Mouse (Mus musculus) heart, postnatal 0 days (tissue): Measurements from ENCODE around the gene Arpc1b. TPM values are rescaled to one million over a fixed set of nuclear protein-coding genes. Genes with fewer than 3 reads are reported as not detected.

Experiments used
- ATAC-seq: fragments of 200-750 bp; cut with Nextera tagmentation; 2 replicates; pipeline ENCODE4 v1.8.0; 2017; ENCODE audit warnings: low read depth, moderate number of reproducible peaks, moderate library complexity; ENCODE audit not compliant: insufficient read depth
- DNase-seq: peaks from one replicate; pipeline ENCODE4 v3.0.0-alpha.2; 2016; ENCODE audit warnings: low spot score
- H3K27ac ChIP-seq: fragments of 300-500 bp; sonication (generic); 2 replicates; pipeline ENCODE4 v1.5.1; 2014; ENCODE audit warnings: low read depth, mild to moderate bottlenecking
- H3K27me3 ChIP-seq: fragments of 300-500 bp; sonication (generic); 2 replicates; pipeline ENCODE4 v1.6.1; 2014; ENCODE audit warnings: low read length, mixed read lengths; ENCODE audit not compliant: control insufficient read depth, insufficient read depth
- H3K36me3 ChIP-seq: fragments of 300-500 bp; sonication (generic); replicated peaks from 2 replicates; pipeline ENCODE4 v1.6.1; 2014; ENCODE audit warnings: low read length, mixed read lengths; ENCODE audit not compliant: control insufficient read depth, insufficient read depth
- H3K4me1 ChIP-seq: fragments of 300-500 bp; sonication (generic); 2 replicates; pipeline ENCODE4 v1.6.1; 2014; ENCODE audit warnings: antibody characterized with exemption; ENCODE audit not compliant: control insufficient read depth, insufficient read depth
- H3K4me2 ChIP-seq: fragments of 300-500 bp; sonication (generic); 2 replicates; pipeline ENCODE4 v1.6.1; 2014; ENCODE audit warnings: low read depth, mild to moderate bottlenecking, low read length, moderate library complexity
- H3K4me3 ChIP-seq: fragments of 300-500 bp; sonication (generic); 2 replicates; pipeline ENCODE4 v1.5.1; 2014; ENCODE audit warnings: low read depth, low read length
- H3K9ac ChIP-seq: fragments of 300-500 bp; sonication (generic); replicated peaks from 2 replicates; pipeline ENCODE4 v1.6.1; 2014; ENCODE audit warnings: low read depth, low read length, mixed read lengths
- H3K9me3 ChIP-seq: fragments of 300-500 bp; sonication (generic); replicated peaks from 2 replicates; pipeline ENCODE4 v1.6.1; 2016; ENCODE audit warnings: low read length; ENCODE audit not compliant: control insufficient read depth
- CTCF ChIP-seq: IDR thresholded peaks from 2 replicates; pipeline ENCODE4 v1.5.1; 2016; ENCODE audit warnings: antibody characterized with exemption, control low read depth, low read depth
- EP300 ChIP-seq: IDR thresholded peaks from 2 replicates; pipeline ENCODE4 v1.6.1; 2016; ENCODE audit warnings: antibody characterized with exemption, low read depth
- WGBS: fragments of 180-500 bp; shearing (Covaris S2); extraction: QIAGEN DNeasy Blood & Tissue Kit; methylation state at CpG from one replicate; pipeline ENCODE4 v1.1.7; 2014; 5-methylcytosine and 5-hydroxymethylcytosine counted together
- polyA plus RNA-seq: library from polyadenylated mRNA; unstranded; fragments of >200 nt; fragmentation: Nextera tagmentation; extraction: Ambion mirVana; gene quantifications from 2 replicates; pipeline ENCODE4 v1.2.1, GENCODE M21; 2015
- total RNA-seq: library from RNA; depleted of rRNA; stranded (reverse); fragments of >200 nt; gene quantifications from 2 replicates; pipeline ENCODE4 v1.2.3, GENCODE M21; 2014; ENCODE audit warnings: low replicate concordance; rRNA removed

Gene Arpc1b
- total and polyA plus RNA-seq, 2 experiments from 2014 or later: 179 to 267 TPM

- TF ChIP-seq EP300 (no peak), CTCF (no peak)
- Histone ChIP-seq H3K4me2 (peak overlapping the region; percentile 46), H3K9ac (peak overlapping the region; percentile 35; the same call in 1 of the 2 replicates)
Observed at GRCm38 (mm10) chr5:145165184-145165583, 51.2 kb downstream of the Arpc1b start.

DNA sequence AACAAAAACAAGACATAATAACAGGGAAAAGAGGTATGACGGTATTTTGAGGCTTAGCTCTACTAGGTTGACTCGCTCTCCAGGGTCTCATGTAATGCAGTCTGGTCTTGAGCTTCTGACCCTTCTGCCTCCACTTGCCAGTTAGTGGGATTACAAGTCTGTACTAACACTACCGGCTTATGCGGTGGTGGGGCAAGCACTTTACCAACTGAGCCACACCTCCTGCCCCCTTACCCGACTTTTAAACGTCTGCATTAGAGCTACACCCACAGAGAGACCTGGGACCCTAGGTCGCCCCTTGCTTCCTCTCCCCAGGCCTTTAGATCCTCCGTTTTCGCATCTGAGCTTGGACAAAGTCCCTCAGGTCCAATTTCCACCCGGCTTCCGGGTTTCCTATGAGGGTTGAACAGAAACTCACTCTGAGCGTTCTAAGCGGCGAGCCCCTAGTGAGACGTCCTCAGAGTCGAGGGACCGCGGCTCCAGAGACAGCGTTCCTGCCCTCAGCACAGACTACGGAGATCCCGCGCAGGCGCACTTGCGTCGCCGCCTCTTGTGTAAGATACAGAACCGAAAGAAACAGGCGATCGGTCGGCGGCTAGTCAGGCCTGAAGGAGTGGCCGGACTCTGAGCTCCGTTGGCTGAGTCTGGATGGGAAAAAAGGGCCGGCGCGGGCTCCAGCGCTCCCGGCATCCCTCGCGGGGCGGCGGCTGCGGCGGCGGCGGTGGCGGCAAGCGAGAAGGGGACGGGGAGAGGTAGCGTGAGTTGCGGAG, 52.7 kb downstream of the Arpc1b start, which contains the start of the genes Ptcd1 and Cpsf4:
Ptcd1 (minus strand) TSS at position 573 of the 770 bp plus-strand sequence.
Cpsf4 (plus strand) TSS at position 678 of the 770 bp plus-strand sequence.
- peak within 1 kb of the TSS; percentile 79 for H3K4me3 ChIP-seq
- peaks cover 32% of the 10 kb centered on the region for H3K36me3 ChIP-seq
- DNase-seq (peak; percentile 97), ATAC-seq (peak; percentile 93)
- no peaks in the 10 kb centered on the region for H3K27me3 ChIP-seq
- no peaks in the 10 kb centered on the region for H3K9me3 ChIP-seq
- WGBS: under 1% methylated on average over 47 of the region's 51 CpGs
- peaks cover 24% of the 10 kb centered on the region for H3K4me1 ChIP-seq
- peak within 1 kb of the TSS; percentile 94 for H3K9ac ChIP-seq
- H3K27ac ChIP-seq: peak within 1 kb of the TSS; percentile 79
- TF ChIP-seq EP300: peak; percentile 81; the same call in 1 of the 2 replicates
- no peak for TF ChIP-seq CTCF
- peak within 1 kb of the TSS; percentile 81 for H3K4me2 ChIP-seq

More at GRCm38 (mm10) chr5:145165184-145165583, 51.2 kb downstream of the Arpc1b start:
- Histone ChIP-seq H3K27ac (peak overlapping the region; percentile 70), H3K36me3 (peaks cover 29% of the 10 kb centered on the region; the same call in 1 of the 2 replicates), H3K4me1 (peaks cover 24% of the 10 kb centered on the region), H3K27me3 (no peaks in the 10 kb centered on the region), H3K9me3 (no peaks in the 10 kb centered on the region), H3K4me3 (peak overlapping the region; percentile 12; the same call in 1 of the 2 replicates)
- DNase-seq (no peak), ATAC-seq (no peak)
- 74% methylated on average over 15 of the region's 15 CpGs for WGBS

- H3K9me3 ChIP-seq: no peaks in the 10 kb centered on the region
- H3K27me3 ChIP-seq: no peaks in the 10 kb centered on the region
- H3K27ac ChIP-seq: peak overlapping the region; percentile 68
- H3K4me3 ChIP-seq: peak overlapping the region; percentile 79
- H3K4me1 ChIP-seq: peaks cover 24% of the 10 kb centered on the region
- WGBS: under 1% methylated on average over 27 of the region's 28 CpGs
- H3K9ac ChIP-seq: peak overlapping the region; percentile 94
- H3K4me2 ChIP-seq: peak overlapping the region; percentile 81
- DNase-seq (no peak), ATAC-seq (peak; percentile 7; the same call in 1 of the 2 replicates)
- TF ChIP-seq EP300 (peak; percentile 3; the same call in 1 of the 2 replicates), CTCF (no peak)
- peaks cover 33% of the 10 kb centered on the region for H3K36me3 ChIP-seq
Observed at GRCm38 (mm10) chr5:145167306-145167661, 53.3 kb downstream of the Arpc1b start.

GRCm38 (mm10) chr5:145178461-145178980, 64.5 kb downstream of the Arpc1b start:
- H3K9me3 ChIP-seq: no peaks in the 10 kb centered on the region
- no peak overlapping the region for H3K4me3 ChIP-seq
- WGBS: 85% methylated on average over 18 of the region's 18 CpGs
- no peaks in the 10 kb centered on the region for H3K27me3 ChIP-seq
- no peaks in the 10 kb centered on the region for H3K4me1 ChIP-seq
- no peak overlapping the region for H3K4me2 ChIP-seq
- no peak overlapping the region for H3K27ac ChIP-seq
- DNase-seq: no peak
- H3K36me3 ChIP-seq: peaks cover 94% of the 10 kb centered on the region
- H3K9ac ChIP-seq: no peak overlapping the region
- no peak for ATAC-seq
- no peak for TF ChIP-seq CTCF
- no peak for TF ChIP-seq EP300

Other genes starting within 250 kb of the Arpc1b start
- 21.3 and 29.9 TPM in 2 replicates for gene Smurf1, start 148.4 kb upstream of the Arpc1b start, total RNA-seq
- 7.0 and 9.1 TPM in 2 replicates for gene Smurf1, start 148.4 kb upstream of the Arpc1b start, polyA plus RNA-seq
- not detected in 2 replicates for gene Gm4871, start 81.5 kb upstream of the Arpc1b start, total RNA-seq
- gene Gm4871, start 81.5 kb upstream of the Arpc1b start, polyA plus RNA-seq: not detected in 2 replicates
- gene 1700018F24Rik, start 71.2 kb upstream of the Arpc1b start, total RNA-seq: not detected in 2 replicates
- gene 1700018F24Rik, start 71.2 kb upstream of the Arpc1b start, polyA plus RNA-seq: not detected in 2 replicates
- gene Arpc1a, start 30.4 kb upstream of the Arpc1b start, total RNA-seq: 64.7 and 73.5 TPM in 2 replicates
- 82.0 and 83.5 TPM in 2 replicates for gene Arpc1a, start 30.4 kb upstream of the Arpc1b start, polyA plus RNA-seq
- gene Kpna7, start 30.2 kb upstream of the Arpc1b start, total RNA-seq: not detected in 2 replicates
- not detected in 2 replicates for gene Kpna7, start 30.2 kb upstream of the Arpc1b start, polyA plus RNA-seq
- gene Pdap1, start 26.0 kb downstream of the Arpc1b start, total RNA-seq: 8.6 and 15.9 TPM in 2 replicates
- 58.0 and 58.1 TPM in 2 replicates for gene Pdap1, start 26.0 kb downstream of the Arpc1b start, polyA plus RNA-seq
- gene Bud31, start 26.1 kb downstream of the Arpc1b start, total RNA-seq: 61.2 and 91.1 TPM in 2 replicates
- 119 and 121 TPM in 2 replicates for gene Bud31, start 26.1 kb downstream of the Arpc1b start, polyA plus RNA-seq
- 13.5 and 28.1 TPM in 2 replicates for gene Ptcd1, start 52.9 kb downstream of the Arpc1b start, total RNA-seq
- 15.5 and 15.7 TPM in 2 replicates for gene Ptcd1, start 52.9 kb downstream of the Arpc1b start, polyA plus RNA-seq
- gene Cpsf4, start 53.0 kb downstream of the Arpc1b start, total RNA-seq: 20.0 and 21.5 TPM in 2 replicates
- gene Cpsf4, start 53.0 kb downstream of the Arpc1b start, polyA plus RNA-seq: 14.5 and 14.9 TPM in 2 replicates
- gene Atp5j2, start 77.8 kb downstream of the Arpc1b start, total RNA-seq: 517 and 525 TPM in 2 replicates
- gene Atp5j2, start 77.8 kb downstream of the Arpc1b start, polyA plus RNA-seq: 1,976 and 2,009 TPM in 2 replicates
- 9.8 and 13.8 TPM in 2 replicates for gene Zkscan14, start 87.7 kb downstream of the Arpc1b start, total RNA-seq
- 6.3 and 7.9 TPM in 2 replicates for gene Zkscan14, start 87.7 kb downstream of the Arpc1b start, polyA plus RNA-seq
- 17.0 and 19.2 TPM in 2 replicates for gene Zkscan5, start 90.3 kb downstream of the Arpc1b start, total RNA-seq
- gene Zkscan5, start 90.3 kb downstream of the Arpc1b start, polyA plus RNA-seq: 7.8 and 8.6 TPM in 2 replicates
- gene Zfp655, start 117.5 kb downstream of the Arpc1b start, total RNA-seq: 31.4 and 51.2 TPM in 2 replicates
- gene Zfp655, start 117.5 kb downstream of the Arpc1b start, polyA plus RNA-seq: 29.2 and 33.4 TPM in 2 replicates
- 9.9 and 17.1 TPM in 2 replicates for gene Zscan25, start 166.3 kb downstream of the Arpc1b start, total RNA-seq
- 0.19 and 0.27 TPM in 2 replicates for gene Zscan25, start 166.3 kb downstream of the Arpc1b start, polyA plus RNA-seq
- gene Cyp3a57, start 231.1 kb downstream of the Arpc1b start, total RNA-seq: not detected in 2 replicates
- gene Cyp3a57, start 231.1 kb downstream of the Arpc1b start, polyA plus RNA-seq: not detected in 2 replicates